Mouse (Mus musculus): ENCODE data around the gene H3f3b. TPM values are rescaled to one million over a fixed set of nuclear protein-coding genes. Genes with fewer than 3 reads are reported as not detected.

Gene H3f3b
- total RNA-seq, 1 experiment from 2014 or later, result 997 TPM

GRCm38 (mm10) chr11:115983291-115983690 is 44.5 kb downstream of the H3f3b start:
- no peak for ATAC-seq (replicated peaks in 1 of 2; ENCODE audit: insufficient read depth in 1 of 2, low FRiP score in 2 of 2, low TSS enrichment in 1 of 2, low read depth in 1 of 2, poor library complexity in 2 of 2, severe bottlenecking in 2 of 2)

GRCm38 (mm10) chr11:115982472-115982871 is 45.3 kb downstream of the H3f3b start:
- no peak for ATAC-seq (replicated peaks in 1 of 2; ENCODE audit: insufficient read depth in 1 of 2, low FRiP score in 2 of 2, low TSS enrichment in 1 of 2, low read depth in 1 of 2, poor library complexity in 2 of 2, severe bottlenecking in 2 of 2)

GRCm38 (mm10) chr11:115975544-115975943 is 52.2 kb downstream of the H3f3b start:
- ATAC-seq (replicated peaks in 1 of 2; ENCODE audit: insufficient read depth in 1 of 2, low FRiP score in 2 of 2, low TSS enrichment in 1 of 2, low read depth in 1 of 2, poor library complexity in 2 of 2, severe bottlenecking in 2 of 2), result no peak

GRCm38 (mm10) chr11:115975083-115975420 is 52.7 kb downstream of the H3f3b start:
- no peak for ATAC-seq (replicated peaks in 1 of 2; ENCODE audit: insufficient read depth in 1 of 2, low FRiP score in 2 of 2, low TSS enrichment in 1 of 2, low read depth in 1 of 2, poor library complexity in 2 of 2, severe bottlenecking in 2 of 2)

- peak; percentile 23 to 40; a peak in 3 of 4 replicates for ATAC-seq (replicated peaks in 1 of 2; ENCODE audit: insufficient read depth in 1 of 2, low FRiP score in 2 of 2, low TSS enrichment in 1 of 2, low read depth in 1 of 2, poor library complexity in 2 of 2, severe bottlenecking in 2 of 2)
Measured at GRCm38 (mm10) chr11:115974309-115975082, 53.3 kb downstream of the H3f3b start, which contains the start of gene Itgb4. Itgb4 (plus strand) TSS chr11:115974709.

Other genes starting within 250 kb of the H3f3b start
- 3.7 and 5.0 TPM in 2 replicates for gene Caskin2, start 214.3 kb downstream of the H3f3b start, total RNA-seq (2017)
- 23.5 and 28.7 TPM in 2 replicates for gene Tsen54, start 213.2 kb downstream of the H3f3b start, total RNA-seq (2017)
- 5.9 and 6.5 TPM in 2 replicates for gene Llgl2, start 203.9 kb downstream of the H3f3b start, total RNA-seq (2017)
- gene Myo15b, start 169.6 kb downstream of the H3f3b start, total RNA-seq (2017), result 0.60 and 0.75 TPM in 2 replicates
- gene Smim5, start 128.0 kb downstream of the H3f3b start, total RNA-seq (2017), result 7.3 and 32.0 TPM in 2 replicates
- 3.8 and 6.6 TPM in 2 replicates for gene Smim6, start 115.9 kb downstream of the H3f3b start, total RNA-seq (2017)
- gene Sap30bp, start 94.7 kb downstream of the H3f3b start, total RNA-seq (2017), result 116 and 170 TPM in 2 replicates
- gene Recql5, start 94.5 kb downstream of the H3f3b start, total RNA-seq (2017), result 13.6 and 14.8 TPM in 2 replicates
- 0.56 and 5.8 TPM in 2 replicates for gene Itgb4, start 53.3 kb downstream of the H3f3b start, total RNA-seq (2017)
- 32.4 and 36.0 TPM in 2 replicates for gene Galk1, start 15.2 kb downstream of the H3f3b start, total RNA-seq (2017)
- 19.1 and 19.9 TPM in 2 replicates for gene Unk, start 2.4 kb upstream of the H3f3b start, total RNA-seq (2017)
- 33.5 and 42.0 TPM in 2 replicates for gene Unc13d, start 50.0 kb upstream of the H3f3b start, total RNA-seq (2017)
- gene Wbp2, start 59.0 kb upstream of the H3f3b start, total RNA-seq (2017), result 38.6 and 44.8 TPM in 2 replicates
- 18.2 and 21.3 TPM in 2 replicates for gene Trim47, start 99.2 kb upstream of the H3f3b start, total RNA-seq (2017)
- gene Trim65, start 103.2 kb upstream of the H3f3b start, total RNA-seq (2017), result 9.1 TPM in 2 replicates
- gene Mrpl38, start 110.9 kb upstream of the H3f3b start, total RNA-seq (2017), result 17.8 and 19.8 TPM in 2 replicates
- 17.6 and 46.2 TPM in 2 replicates for gene Fbf1, start 140.2 kb upstream of the H3f3b start, total RNA-seq (2017)
- 12.3 and 22.2 TPM in 2 replicates for gene Ten1, start 170.9 kb upstream of the H3f3b start, total RNA-seq (2017)
- gene Acox1, start 171.1 kb upstream of the H3f3b start, total RNA-seq (2017), result 43.2 and 45.2 TPM in 2 replicates
- 2.4 and 2.9 TPM in 2 replicates for gene Evpl, start 210.1 kb upstream of the H3f3b start, total RNA-seq (2017)
- 36.5 and 43.6 TPM in 2 replicates for gene Srp68, start 246.3 kb upstream of the H3f3b start, total RNA-seq (2017)